Mouse (Mus musculus) lung, adult 2 months (tissue): ENCODE data around the gene Coq5.

Experiments used
- CTCF ChIP-seq: fragments of 200-500 bp; IDR thresholded peaks from 2 replicates; pipeline ENCODE4 v1.5.1; 2011; ENCODE audit warnings: mild to moderate bottlenecking, low read length, control low read depth; ENCODE audit not compliant: insufficient read depth
- POLR2A ChIP-seq: fragments of 200-500 bp; IDR thresholded peaks from 2 replicates; pipeline ENCODE4 v1.6.1; 2011; ENCODE audit warnings: low read depth, mild to moderate bottlenecking, control low read depth, low read length, borderline replicate concordance; ENCODE audit errors: extremely low read depth

GRCm38 (mm10) chr5:115269969-115270368, 9.5 kb upstream of the Coq5 start:
- no peak for TF ChIP-seq CTCF
- no peak for TF ChIP-seq POLR2A
